Mouse (Mus musculus) embryonic fibroblast, embryonic 13.5 days (primary cell): ENCODE results near the gene Tead1.

Experiments
- CTCF ChIP-seq: IDR thresholded peaks from 2 replicates; pipeline ENCODE4 v1.5.1; 2011; ENCODE audit warnings: mild to moderate bottlenecking, control low read depth, low read length, moderate library complexity, borderline replicate concordance; ENCODE audit not compliant: insufficient read depth
- POLR2A ChIP-seq: IDR thresholded peaks from 2 replicates; pipeline ENCODE4 v1.6.1; 2011; ENCODE audit warnings: low read depth, mild to moderate bottlenecking, control low read depth, low read length, moderate library complexity

GRCm38 (mm10) chr7:112728399-112728798 is 49.3 kb downstream of the Tead1 start:
- no peak for TF ChIP-seq CTCF
- no peak for TF ChIP-seq POLR2A
